In the genomic region with DNA sequence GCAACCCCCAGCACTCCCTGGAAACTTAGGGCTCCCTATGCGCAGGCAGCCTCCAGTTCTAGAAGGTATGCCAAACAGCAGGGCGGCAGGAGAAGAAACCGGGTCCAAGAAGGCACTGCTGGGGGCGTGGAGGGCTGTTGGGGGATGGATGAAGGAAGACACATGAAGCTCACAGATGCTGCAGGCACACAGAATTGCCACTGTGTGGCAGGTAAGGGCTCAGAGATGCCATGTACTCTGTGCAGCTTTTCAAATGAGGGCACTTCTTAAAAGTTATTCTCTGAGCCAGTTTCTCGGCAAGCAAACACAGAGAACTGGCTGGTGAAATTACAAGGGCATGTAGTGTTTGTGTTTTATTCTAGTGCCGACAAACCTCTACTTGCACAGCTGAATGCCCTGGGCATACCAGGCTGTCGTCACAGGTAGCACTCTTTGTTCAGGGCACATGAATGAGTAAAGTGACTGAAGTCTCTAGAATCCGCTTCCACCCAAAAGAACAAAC, we compare ENCODE assay signal across 9 mouse cellular contexts.
DNase-seq lines count a peak whose midpoint lies in the region; ATAC-seq and TF ChIP-seq lines count a peak whose summit lies in the region.
"Had no signal": no experiment of that assay in that cellular context is flagged by ENCODE, and none has a peak within 500 bp of the region (broad histone marks: within the 10 kb centered on the region; RNA-seq: fewer than 3 reads in every experiment).

No protein-coding gene starts in this region.

- intact Hi-C loops in left cerebral cortex, adult 2 months (cut with DNase I), result no loop called here
- intact Hi-C loops in left cerebral cortex, postnatal 4 days (cut with DNase I), result no loop called here

- peak; percentile 25 to 43 for DNase-seq in cerebellum, postnatal 10 days
- no peak for DNase-seq in cerebellum, adult 9-10 months
- DNase-seq in left cerebral cortex, adult 2 months (ENCODE audit: extremely low spot score in 1 of 2, low spot score in 2 of 2), result no peak
- DNase-seq in left cerebral cortex, postnatal 4 days, result no peak
- no peak for DNase-seq in embryo, embryonic 11 days
- no peak for DNase-seq in cerebellum, adult 11 months

- H3K27me3 ChIP-seq in forebrain, embryonic 16.5 days (replicated peaks; ENCODE audit: control insufficient read depth, insufficient read depth, low read length), result no peaks in the 10 kb centered on the region
- H3K27me3 ChIP-seq in midbrain, embryonic 15.5 days (replicated peaks), result no peaks in the 10 kb centered on the region
- H3K27me3 ChIP-seq: limb, embryonic 15.5 days had no signal

- H3K4me1 ChIP-seq in forebrain, embryonic 16.5 days (replicated peaks; ENCODE audit: control insufficient read depth, insufficient read depth, low read length), result peaks cover 28% of the 10 kb centered on the region
- H3K4me1 ChIP-seq in midbrain, embryonic 15.5 days, result peaks cover 32% of the 10 kb centered on the region

- 0 out of 2 replicates have a peak overlapping the region, but pooled peaks have one; percentile 14 for H3K9ac ChIP-seq in forebrain, embryonic 16.5 days (replicated peaks; ENCODE audit: low read depth, low read length)
- no peak overlapping the region for H3K9ac ChIP-seq in midbrain, embryonic 15.5 days
- H3K9ac ChIP-seq: limb, embryonic 15.5 days had no signal

- H3K4me3 ChIP-seq in left cerebral cortex, adult 2 months, result no peak overlapping the region
- no peak overlapping the region for H3K4me3 ChIP-seq in forebrain, embryonic 16.5 days (replicated peaks; ENCODE audit: low read length)
- no peak overlapping the region for H3K4me3 ChIP-seq in midbrain, embryonic 15.5 days
- H3K4me3 ChIP-seq: limb, embryonic 15.5 days had no signal

- peak overlapping the region; percentile 10 for H3K4me2 ChIP-seq in forebrain, embryonic 16.5 days (ENCODE audit: low read length)
- H3K4me2 ChIP-seq in midbrain, embryonic 15.5 days, result peak overlapping the region; percentile 23
- H3K4me2 ChIP-seq: limb, embryonic 15.5 days had no signal

- no peak overlapping the region for H3K27ac ChIP-seq in left cerebral cortex, adult 2 months
- H3K27ac ChIP-seq in forebrain, embryonic 16.5 days (ENCODE audit: low read length), result no peak overlapping the region
- H3K27ac ChIP-seq in midbrain, embryonic 15.5 days, result no peak overlapping the region
- H3K27ac ChIP-seq: limb, embryonic 15.5 days had no signal

- H3K36me3 ChIP-seq in forebrain, embryonic 16.5 days (ENCODE audit: control insufficient read depth, insufficient read depth), result no peaks in the 10 kb centered on the region
- no peaks in the 10 kb centered on the region for H3K36me3 ChIP-seq in midbrain, embryonic 15.5 days (replicated peaks)
- H3K36me3 ChIP-seq: limb, embryonic 15.5 days had no signal

- TF ChIP-seq CTCF in left cerebral cortex, adult 2 months (IDR thresholded peaks at IDR 0.05), result peak; percentile 35

- no peak for ATAC-seq in forebrain, embryonic 16.5 days
- ATAC-seq in midbrain, embryonic 15.5 days (replicated peaks), result peak; percentile 61; the same call in 1 of the 2 replicates

- 20% methylated on average over 8 of the region's 8 CpGs for WGBS in forebrain, embryonic 16.5 days
- WGBS in midbrain, embryonic 15.5 days, result 47% methylated on average over 8 of the region's 8 CpGs

- H3K9me3 ChIP-seq in forebrain, embryonic 16.5 days (ENCODE audit: control insufficient read depth, low read length), result no peaks in the 10 kb centered on the region
- H3K9me3 ChIP-seq in midbrain, embryonic 15.5 days, result no peaks in the 10 kb centered on the region
- H3K9me3 ChIP-seq: limb, embryonic 15.5 days had no signal

Comparison
In these comparisons a context has a peak if more than half of its experiments do, and no peak if none do; other contexts are left out.
1. DNase-seq: peak in cerebellum, postnatal 10 days (2 of 2); none in cerebellum, adult 9-10 months (single experiment), left cerebral cortex, adult 2 months (0 of 2), left cerebral cortex, postnatal 4 days (single experiment), embryo, embryonic 11 days (single experiment) and cerebellum, adult 11 months (single experiment).